Mouse (Mus musculus): ENCODE measurements around the gene Gm10322.
A peak's percentile ranks its signal among the peaks of the same experiment; 100 is the strongest.

Gm10322 gene

DNA sequence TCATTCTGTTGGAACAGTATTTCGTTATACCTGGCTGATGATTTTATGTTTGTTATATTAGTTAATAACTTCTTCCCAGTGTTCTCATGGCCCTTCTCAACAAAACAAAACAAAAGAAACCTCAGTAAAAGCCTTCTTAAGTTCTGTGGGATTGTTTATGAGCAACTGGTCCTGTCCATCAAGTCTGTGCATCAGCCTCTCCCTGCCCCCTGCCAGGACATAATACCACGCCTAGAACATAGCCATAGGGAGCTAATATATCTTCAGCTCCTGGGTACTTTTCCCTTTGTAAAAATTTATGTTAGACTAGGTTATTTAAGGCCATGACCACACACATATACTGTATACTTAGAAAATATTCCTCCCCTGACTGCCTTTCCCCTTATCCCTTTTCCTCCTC, 48.9 kb downstream of the Gm10322 start:
- no peak for DNase-seq

DNA sequence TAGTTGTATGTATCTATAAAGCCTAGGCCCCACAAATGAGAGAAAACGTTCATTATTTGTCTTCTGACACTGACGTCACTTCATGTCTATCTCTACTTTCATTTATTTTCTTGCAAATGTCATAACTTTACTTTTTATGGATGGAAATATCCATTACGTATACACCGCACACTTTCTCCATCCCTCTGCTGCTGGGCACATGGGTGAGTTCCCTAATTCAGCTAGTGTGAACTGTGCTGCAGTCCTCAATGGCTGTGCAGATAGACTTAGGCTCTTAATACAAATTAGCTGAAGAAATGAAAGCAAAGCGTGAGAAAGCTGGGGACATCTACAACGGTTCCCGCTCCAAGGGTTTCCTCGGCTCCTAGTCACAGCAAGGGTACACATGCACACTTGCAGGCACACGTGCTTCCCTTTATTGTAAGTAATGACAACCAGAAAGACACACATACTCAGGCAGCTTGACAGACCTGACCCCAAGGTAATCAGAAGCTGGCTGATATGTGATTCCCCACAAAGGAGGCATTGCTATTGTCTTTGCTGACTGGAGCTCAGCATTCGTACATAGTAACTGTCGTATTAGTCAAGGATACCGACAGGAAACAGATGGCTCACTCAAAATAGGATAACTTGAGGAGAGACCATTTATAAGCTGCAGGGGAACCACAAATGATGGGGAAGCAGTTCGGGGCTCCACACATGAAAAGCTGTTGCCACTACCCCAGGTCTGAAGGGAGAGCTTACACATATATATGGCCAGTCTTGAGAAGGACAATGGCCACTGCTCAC, 49.8 kb downstream of the Gm10322 start:
- DNase-seq: peak in 1 of 2 experiments; percentile 22
